Comparison of ENCODE assay signal across 8 mouse cellular contexts in genomic region chr4:117188969-117189368, GRCm38 (mm10). TPM values are rescaled to one million over a fixed set of nuclear protein-coding genes. Genes with fewer than 3 reads are reported as not detected.
DNase-seq lines count a peak whose midpoint lies in the region; ATAC-seq and TF ChIP-seq lines count a peak whose summit lies in the region.

No protein-coding gene starts in this region.

- no peak for TF ChIP-seq RAD21 in MEL (IDR thresholded peaks at IDR 0.05; ENCODE audit: low read depth, low read length)

- no peaks in the 10 kb centered on the region for H3K36me3 ChIP-seq in heart, postnatal 0 days (replicated peaks; ENCODE audit: control insufficient read depth, insufficient read depth, low read length)
- peaks cover 0 to 5% of the 10 kb centered on the region in 2 experiments; a peak in 2 of 4 replicates for H3K36me3 ChIP-seq in MEL (ENCODE audit: control insufficient read depth in 1 of 2, insufficient read depth in 2 of 2, low read length in 2 of 2)
- no peaks in the 10 kb centered on the region for H3K36me3 ChIP-seq in hindbrain, embryonic 11.5 days (ENCODE audit: control insufficient read depth, insufficient read depth, low read length)
- H3K36me3 ChIP-seq in midbrain, embryonic 11.5 days (ENCODE audit: control insufficient read depth, insufficient read depth, low read length) = no peaks in the 10 kb centered on the region

- ATAC-seq in heart, postnatal 0 days (ENCODE audit: insufficient read depth, low read depth) = no peak
- ATAC-seq in hindbrain, embryonic 11.5 days (ENCODE audit: low FRiP score) = peak; percentile 13; the same call in 1 of the 2 replicates
- ATAC-seq in midbrain, embryonic 11.5 days (ENCODE audit: low FRiP score) = no peak

- DNase-seq in heart, postnatal 0 days (ENCODE audit: low spot score) = no peak
- DNase-seq in heart, postnatal 36 days = no peak
- DNase-seq in MEL (ENCODE audit: low read depth, low spot score) = peak; percentile 37
- DNase-seq in hindbrain, embryonic 11.5 days (ENCODE audit: low spot score) = no peak
- no peak for DNase-seq in midbrain, embryonic 11.5 days (ENCODE audit: low spot score, missing footprints)
- no peak for DNase-seq in embryo, embryonic 11 days
- no peak for DNase-seq in yolk sac, embryonic 10.5 days (ENCODE audit: low spot score)
- no peak for DNase-seq in frontal cortex, postnatal 36 days (ENCODE audit: low spot score in 2 of 2)

- peak overlapping the region; percentile 60 for H3K4me2 ChIP-seq in heart, postnatal 0 days (ENCODE audit: low read depth, low read length)
- peak overlapping the region; percentile 22; the same call in 1 of the 2 replicates for H3K4me2 ChIP-seq in hindbrain, embryonic 11.5 days (replicated peaks; ENCODE audit: low read depth, low read length)
- H3K4me2 ChIP-seq in midbrain, embryonic 11.5 days = peak overlapping the region; percentile 34

- H3K4me1 ChIP-seq in heart, postnatal 0 days (ENCODE audit: control insufficient read depth, insufficient read depth) = 0 out of 2 replicates have a peak, but pooled peaks cover 3% of the 10 kb centered on the region
- peaks cover 0 to 14% of the 10 kb centered on the region in 2 experiments; a peak in 2 of 4 replicates for H3K4me1 ChIP-seq in MEL (ENCODE audit: control insufficient read depth in 1 of 2, insufficient read depth in 2 of 2, low read length in 2 of 2)
- no peaks in the 10 kb centered on the region for H3K4me1 ChIP-seq in hindbrain, embryonic 11.5 days (replicated peaks; ENCODE audit: control insufficient read depth, insufficient read depth, low read length)
- no peaks in the 10 kb centered on the region for H3K4me1 ChIP-seq in midbrain, embryonic 11.5 days (ENCODE audit: control insufficient read depth, insufficient read depth, low read length)

- no peak for TF ChIP-seq POLR2A in MEL (IDR thresholded peaks at IDR 0.05; ENCODE audit: control insufficient read depth in 1 of 2, insufficient read depth in 1 of 2, low read depth in 1 of 2, low read length in 2 of 2, poor library complexity in 1 of 2)

- intact Hi-C loops in heart, postnatal 36 days (cut with DNase I) = no loop called here

- H3K79me2 ChIP-seq in MEL (ENCODE audit: control insufficient read depth, insufficient read depth, low read length, poor library complexity) = no peaks in the 10 kb centered on the region; the same call in 1 of the 2 replicates

- H3K27ac ChIP-seq in heart, postnatal 0 days (ENCODE audit: low read depth) = peak overlapping the region; percentile 86
- peak overlapping the region; percentile 91 for H3K27ac ChIP-seq in MEL (ENCODE audit: control insufficient read depth, low read depth, low read length)
- 0 out of 2 replicates have a peak overlapping the region, but pooled peaks have one; percentile 54 for H3K27ac ChIP-seq in hindbrain, embryonic 11.5 days (ENCODE audit: low read depth, low read length)
- H3K27ac ChIP-seq in midbrain, embryonic 11.5 days (ENCODE audit: low read depth, low read length) = peak overlapping the region; percentile 50; the same call in 1 of the 2 replicates

- 47% methylated on average over 3 of the region's 3 CpGs for WGBS in heart, postnatal 0 days
- WGBS in hindbrain, embryonic 11.5 days = 54% methylated on average over 3 of the region's 3 CpGs
- WGBS in midbrain, embryonic 11.5 days = 53% methylated on average over 3 of the region's 3 CpGs

- H3K4me3 ChIP-seq in heart, postnatal 0 days (ENCODE audit: low read depth, low read length) = peak overlapping the region; percentile 53
- H3K4me3 ChIP-seq in MEL (ENCODE audit: control insufficient read depth in 1 of 2, insufficient read depth in 1 of 2, low read depth in 2 of 2, low read length in 2 of 2) = peak overlapping the region; percentile 55 to 58
- peak overlapping the region; percentile 8; the same call in 1 of the 2 replicates for H3K4me3 ChIP-seq in hindbrain, embryonic 11.5 days (ENCODE audit: low read depth, low read length)
- H3K4me3 ChIP-seq in midbrain, embryonic 11.5 days (ENCODE audit: low read depth, low read length) = 0 out of 2 replicates have a peak overlapping the region, but pooled peaks have one; percentile 13

- no peaks in the 10 kb centered on the region for H3K27me3 ChIP-seq in heart, postnatal 0 days (ENCODE audit: control insufficient read depth, insufficient read depth, low read length)
- H3K27me3 ChIP-seq in MEL (ENCODE audit: control insufficient read depth in 1 of 2, insufficient read depth in 2 of 2, low read length in 2 of 2) = no peaks in the 10 kb centered on the region
- no peaks in the 10 kb centered on the region for H3K27me3 ChIP-seq in hindbrain, embryonic 11.5 days (ENCODE audit: control insufficient read depth, insufficient read depth, low read length)
- no peaks in the 10 kb centered on the region for H3K27me3 ChIP-seq in midbrain, embryonic 11.5 days (ENCODE audit: control insufficient read depth, insufficient read depth, low read length)

- no peak for TF ChIP-seq CTCF in heart, postnatal 0 days (IDR thresholded peaks at IDR 0.05; ENCODE audit: low read depth)
- TF ChIP-seq CTCF in MEL (IDR thresholded peaks at IDR 0.05 in 2 of 3, conservative IDR thresholded peaks at IDR 0.05 in 1 of 3; ENCODE audit: control insufficient read depth in 1 of 3, insufficient read depth in 1 of 3, low read depth in 2 of 3, low read length in 3 of 3, poor library complexity in 1 of 3, severe bottlenecking in 1 of 3) = no peak

- TF ChIP-seq EP300 in heart, postnatal 0 days (IDR thresholded peaks at IDR 0.05; ENCODE audit: low read depth) = no peak
- no peak for TF ChIP-seq EP300 in MEL (IDR thresholded peaks at IDR 0.05; ENCODE audit: low read depth in 1 of 2, low read length in 2 of 2)

- H3K9ac ChIP-seq in heart, postnatal 0 days (replicated peaks; ENCODE audit: low read depth, low read length) = peak overlapping the region; percentile 71
- peak overlapping the region; percentile 82 for H3K9ac ChIP-seq in MEL (ENCODE audit: control insufficient read depth, low read depth, low read length, poor library complexity, severe bottlenecking)
- H3K9ac ChIP-seq in hindbrain, embryonic 11.5 days (ENCODE audit: low read depth, low read length) = peak overlapping the region; percentile 46
- peak overlapping the region; percentile 54 for H3K9ac ChIP-seq in midbrain, embryonic 11.5 days (ENCODE audit: low read length)

- no peaks in the 10 kb centered on the region for H3K9me3 ChIP-seq in heart, postnatal 0 days (replicated peaks; ENCODE audit: control insufficient read depth, low read length)
- H3K9me3 ChIP-seq in MEL (replicated peaks; ENCODE audit: insufficient read depth, low read length) = no peaks in the 10 kb centered on the region
- H3K9me3 ChIP-seq in hindbrain, embryonic 11.5 days (ENCODE audit: control insufficient read depth, low read length) = no peaks in the 10 kb centered on the region
- H3K9me3 ChIP-seq in midbrain, embryonic 11.5 days (ENCODE audit: control insufficient read depth, low read length) = no peaks in the 10 kb centered on the region

TF ChIP-seq in MEL, 35 proteins besides CTCF, POLR2A, EP300 and RAD21 (continues in another document):
- TF ChIP-seq GATA1 (IDR thresholded peaks at IDR 0.05; ENCODE audit: low read depth, low read length) (no peak), CHD2 (IDR thresholded peaks at IDR 0.05; ENCODE audit: low read length) (no peak), MEF2A (IDR thresholded peaks at IDR 0.05; ENCODE audit: extremely low read depth, insufficient replicate concordance, low read depth, low read length, poor library complexity, severe bottlenecking) (no peak), ZC3H11A (IDR thresholded peaks at IDR 0.05; ENCODE audit: low read depth, low read length) (no peak), USF2 (IDR thresholded peaks at IDR 0.05; ENCODE audit: borderline replicate concordance in 1 of 2, insufficient read depth in 1 of 2, low read depth in 1 of 2, low read length in 2 of 2) (no peak), BHLHE40 (IDR thresholded peaks at IDR 0.05; ENCODE audit: borderline replicate concordance, low read depth, low read length) (no peak), JUND (IDR thresholded peaks at IDR 0.05; ENCODE audit: low read depth, low read length) (no peak), USF1 (IDR thresholded peaks at IDR 0.05; ENCODE audit: low read depth, low read length) (no peak), TCF12 (IDR thresholded peaks at IDR 0.05; ENCODE audit: low read depth, low read length) (no peak), MAX (IDR thresholded peaks at IDR 0.05; ENCODE audit: low read length) (no peak), ZNF384 (IDR thresholded peaks at IDR 0.05; ENCODE audit: low read depth, low read length) (no peak)

RNA-seq across cellular contexts. Expression of gene Kif2c, which starts 6.5 kb away (rescaled TPM):
- 8.2 and 23.3 TPM in 2 replicates for total RNA-seq in heart, postnatal 0 days (2014; rRNA removed; ENCODE audit: low replicate concordance)
- 8.9 and 10.3 TPM in 2 replicates for polyA plus RNA-seq in heart, postnatal 0 days (2015; fragmentation: Nextera tagmentation; extraction: Ambion mirVana)
- total RNA-seq in heart, postnatal 36 days (2021) = under 1 TPM; 0.33 to 0.60 TPM
- total RNA-seq in MEL (2012; rRNA removed) = 32.6 and 36.7 TPM in 2 replicates
- 10 to 100 TPM in 1 of 2 experiments, not detected in 1; 45.1 TPM for polyA plus RNA-seq in MEL (2012; ENCODE audit: insufficient read depth in 1 of 2, insufficient read length in 2 of 2, low read depth in 1 of 2, low replicate concordance in 2 of 2, missing spikeins in 1 of 2)
- polyA plus RNA-seq in hindbrain, embryonic 11.5 days (2014; fragmentation: Nextera tagmentation; extraction: Ambion mirVana) = 77.5 and 86.2 TPM in 2 replicates
- 103 and 104 TPM in 2 replicates for polyA plus RNA-seq in midbrain, embryonic 11.5 days (2014; fragmentation: Nextera tagmentation; extraction: Ambion mirVana)

RNA-seq across cellular contexts. Expression of gene Rps8, which starts 32.9 kb away (rescaled TPM):
- 638 and 752 TPM in 2 replicates for total RNA-seq in heart, postnatal 0 days (2014; rRNA removed; ENCODE audit: low replicate concordance)
- 456 and 475 TPM in 2 replicates for polyA plus RNA-seq in heart, postnatal 0 days (2015; fragmentation: Nextera tagmentation; extraction: Ambion mirVana)
- total RNA-seq in heart, postnatal 36 days (2021) = 100 to 1,000 TPM; 550 to 602 TPM
- total RNA-seq in MEL (2012; rRNA removed) = 4,560 and 5,186 TPM in 2 replicates
- 1,000 to 10,000 TPM; 1,132 to 1,156 TPM for polyA plus RNA-seq in MEL (2012; ENCODE audit: insufficient read depth in 1 of 2, insufficient read length in 2 of 2, low read depth in 1 of 2, low replicate concordance in 2 of 2, missing spikeins in 1 of 2)
- polyA plus RNA-seq in hindbrain, embryonic 11.5 days (2014; fragmentation: Nextera tagmentation; extraction: Ambion mirVana) = 779 and 892 TPM in 2 replicates
- polyA plus RNA-seq in midbrain, embryonic 11.5 days (2014; fragmentation: Nextera tagmentation; extraction: Ambion mirVana) = 780 and 794 TPM in 2 replicates

RNA-seq across cellular contexts. Expression of gene Plk3, which starts 55.2 kb away (rescaled TPM):
- 1.6 and 4.0 TPM in 2 replicates for total RNA-seq in heart, postnatal 0 days (2014; rRNA removed; ENCODE audit: low replicate concordance)
- polyA plus RNA-seq in heart, postnatal 0 days (2015; fragmentation: Nextera tagmentation; extraction: Ambion mirVana) = 1.6 and 1.9 TPM in 2 replicates
- 1 to 10 TPM; 1.2 to 2.4 TPM for total RNA-seq in heart, postnatal 36 days (2021)
- total RNA-seq in MEL (2012; rRNA removed) = 4.1 and 5.3 TPM in 2 replicates
- 10 to 100 TPM in 1 of 2 experiments, not detected in 1; 13.8 TPM for polyA plus RNA-seq in MEL (2012; ENCODE audit: insufficient read depth in 1 of 2, insufficient read length in 2 of 2, low read depth in 1 of 2, low replicate concordance in 2 of 2, missing spikeins in 1 of 2)
- 31.3 and 37.1 TPM in 2 replicates for polyA plus RNA-seq in hindbrain, embryonic 11.5 days (2014; fragmentation: Nextera tagmentation; extraction: Ambion mirVana)
- polyA plus RNA-seq in midbrain, embryonic 11.5 days (2014; fragmentation: Nextera tagmentation; extraction: Ambion mirVana) = 28.0 and 32.8 TPM in 2 replicates
